Mouse (Mus musculus): Measurements from ENCODE around the gene Pald1. TPM values are rescaled to one million over a fixed set of nuclear protein-coding genes. Genes with fewer than 3 reads are reported as not detected.

Gene Pald1
- total RNA-seq, 1 experiment from 2014 or later = 24.0 TPM

- no peak for DNase-seq
Observed at GRCm38 (mm10) chr10:61369755-61370154, 13.6 kb downstream of the Pald1 start.

DNA sequence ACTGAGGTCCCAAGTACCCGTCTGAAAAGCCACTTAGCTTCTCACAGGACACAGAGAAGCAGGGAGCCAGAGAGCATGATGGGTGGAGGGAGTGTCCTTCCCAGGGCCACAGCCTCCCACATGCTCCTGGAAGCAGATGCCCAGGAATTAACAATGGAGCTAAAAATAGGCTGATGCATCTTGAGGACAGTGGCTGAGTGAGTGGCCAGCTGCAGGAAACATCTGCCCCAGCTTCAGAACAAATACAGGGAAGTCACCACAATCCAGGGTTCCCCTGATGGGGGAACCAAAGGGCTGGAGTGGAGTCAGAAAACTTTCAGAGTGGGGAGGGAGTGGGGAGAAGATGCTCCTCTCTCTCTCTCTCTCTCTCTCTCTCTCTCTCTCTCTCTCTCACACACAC is 17.4 kb downstream of the Pald1 start:
- no peak for DNase-seq

DNA sequence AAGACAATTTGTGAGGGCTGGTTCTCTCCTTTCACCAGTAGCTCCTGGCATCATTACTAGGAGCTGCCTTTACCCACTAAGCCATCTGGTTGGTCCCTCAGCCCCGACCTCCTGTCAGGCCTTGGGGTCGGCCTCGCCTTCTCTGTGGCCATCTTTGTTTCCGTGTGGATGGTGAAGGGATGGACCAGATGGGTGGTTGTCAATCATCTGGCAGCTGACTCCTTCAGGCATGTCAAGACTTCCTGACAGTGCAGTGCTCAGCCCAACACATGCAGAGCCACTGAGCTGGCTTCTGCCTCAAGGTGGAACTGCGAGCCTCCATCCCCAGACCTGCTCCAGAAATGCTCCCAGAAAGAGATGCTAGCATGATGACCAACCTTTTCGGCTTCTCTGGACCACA is 18.9 kb downstream of the Pald1 start:
- no peak for DNase-seq

DNA sequence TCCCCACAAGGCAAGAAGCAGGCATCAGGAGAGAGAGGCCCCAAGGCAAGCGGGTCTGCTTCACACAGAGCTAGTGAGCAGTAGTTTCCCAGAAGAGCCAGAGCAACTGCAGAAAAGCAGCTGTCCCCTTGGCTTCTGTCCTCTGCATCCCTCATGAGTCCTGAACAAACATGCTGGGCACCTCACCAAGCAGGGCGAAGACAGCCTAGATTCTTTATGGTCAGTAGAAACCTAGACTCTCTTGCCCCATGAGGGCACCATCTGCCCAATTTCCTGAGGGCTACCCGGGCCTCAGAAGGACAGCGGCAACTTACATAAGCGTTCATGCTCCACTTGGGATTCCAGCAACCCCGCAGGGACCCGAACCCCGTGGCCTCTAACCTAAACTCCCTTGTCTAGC is 20.3 kb downstream of the Pald1 start:
- DNase-seq = no peak

DNA sequence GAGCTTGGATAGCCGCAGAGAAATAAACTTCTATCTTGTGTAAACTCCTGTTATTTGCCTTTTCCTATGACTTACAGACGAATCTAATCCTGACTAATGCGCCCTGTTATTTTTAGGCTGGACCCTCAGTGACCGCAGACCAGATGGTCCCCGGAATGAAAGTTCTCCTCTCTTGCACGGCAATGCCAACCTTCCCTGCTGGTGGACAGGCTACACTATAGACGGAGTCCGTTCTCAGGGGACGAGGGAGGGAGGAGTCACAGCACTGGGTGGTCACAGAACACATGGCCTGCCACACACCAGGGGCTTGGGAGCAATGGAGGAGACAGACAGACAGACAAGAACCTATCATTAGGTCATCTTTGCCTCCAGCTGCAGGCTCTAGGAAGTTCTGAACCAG is 20.8 kb downstream of the Pald1 start:
- DNase-seq = no peak

DNA sequence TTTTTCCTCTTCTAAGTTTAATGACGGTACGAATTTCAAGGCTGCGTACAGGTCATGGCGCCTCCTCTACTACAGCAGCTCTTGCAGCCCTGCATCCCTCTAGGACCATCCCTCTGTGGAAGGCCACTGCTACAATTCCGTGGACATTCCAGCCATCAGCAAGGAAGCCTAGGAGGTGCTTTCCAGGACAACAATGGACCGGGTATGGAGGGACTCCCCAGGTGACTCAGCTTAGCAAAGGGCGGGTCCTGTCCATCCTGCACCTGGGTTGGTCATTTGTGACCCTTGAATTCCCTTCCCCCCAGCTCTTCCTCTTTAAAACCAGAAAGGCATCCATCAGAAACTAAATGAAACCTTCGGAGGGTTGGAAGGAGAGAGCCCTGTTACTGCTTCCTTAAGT is 22.7 kb downstream of the Pald1 start:
- no peak for DNase-seq

- DNase-seq = no peak
Observed at GRCm38 (mm10) chr10:61359411-61359810, 23.9 kb downstream of the Pald1 start.

DNA sequence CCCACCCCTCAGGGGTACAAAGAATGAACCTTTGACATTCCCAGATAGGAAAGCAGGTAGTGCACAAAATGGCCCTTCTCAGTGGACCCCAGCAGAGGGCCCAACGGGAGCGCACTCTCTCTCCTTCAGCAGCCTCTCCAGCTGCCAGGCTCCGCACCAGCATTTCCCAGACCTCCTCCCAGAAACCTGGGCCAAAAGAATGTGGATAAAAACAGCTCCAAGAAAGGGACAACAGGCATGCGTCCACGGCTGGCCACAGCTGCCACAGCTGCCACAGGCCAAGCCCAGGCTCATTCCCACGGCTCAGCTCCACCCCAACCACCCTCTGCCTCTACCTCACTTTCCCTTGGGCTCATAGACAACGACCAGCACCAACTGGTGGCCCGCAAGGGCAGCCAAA is 25.7 kb downstream of the Pald1 start:
- DNase-seq = no peak

- DNase-seq = no peak
Observed at GRCm38 (mm10) chr10:61356568-61356967, 26.8 kb downstream of the Pald1 start.

DNA sequence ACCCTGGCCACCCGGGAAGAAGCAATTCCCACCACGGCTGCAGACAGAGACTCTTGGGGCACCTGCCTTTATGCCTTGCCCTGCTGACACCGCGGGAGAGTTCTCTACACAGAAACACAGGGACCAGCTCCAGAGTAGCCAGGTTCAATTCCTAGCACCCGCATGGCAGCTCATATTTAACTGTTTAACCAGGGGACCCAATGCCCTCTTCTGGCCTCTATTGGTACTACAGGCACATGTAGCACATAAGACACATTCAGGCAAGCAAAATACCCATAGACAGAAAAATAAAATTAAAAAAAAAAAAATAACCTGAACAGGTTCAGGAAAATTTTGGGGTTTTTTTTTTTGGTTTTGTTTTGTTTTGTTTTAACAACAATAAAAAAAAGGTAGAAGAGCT is 27.2 kb downstream of the Pald1 start:
- no peak for DNase-seq

DNA sequence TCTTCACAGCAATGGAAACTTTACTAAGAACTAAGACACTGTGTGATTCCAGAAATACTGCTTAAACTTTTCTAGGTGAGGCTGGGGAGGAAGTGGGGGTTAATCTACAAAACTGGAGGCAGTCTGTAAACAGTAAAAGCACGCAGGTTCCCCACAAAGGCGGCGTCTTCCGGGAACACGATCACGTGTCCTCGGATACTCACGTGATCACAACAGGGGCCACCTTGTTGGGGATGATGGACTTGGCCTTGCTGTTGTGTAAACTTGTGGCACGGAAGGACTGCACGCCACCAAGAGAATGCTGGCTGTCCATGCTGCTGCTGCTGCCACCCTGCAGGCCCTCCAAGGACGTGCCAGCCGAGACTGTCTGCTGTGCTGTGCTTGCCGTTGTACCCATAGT is 27.7 kb downstream of the Pald1 start:
- no peak for DNase-seq

GRCm38 (mm10) chr10:61351216-61351615 is 32.1 kb downstream of the Pald1 start:
- DNase-seq = no peak

DNA sequence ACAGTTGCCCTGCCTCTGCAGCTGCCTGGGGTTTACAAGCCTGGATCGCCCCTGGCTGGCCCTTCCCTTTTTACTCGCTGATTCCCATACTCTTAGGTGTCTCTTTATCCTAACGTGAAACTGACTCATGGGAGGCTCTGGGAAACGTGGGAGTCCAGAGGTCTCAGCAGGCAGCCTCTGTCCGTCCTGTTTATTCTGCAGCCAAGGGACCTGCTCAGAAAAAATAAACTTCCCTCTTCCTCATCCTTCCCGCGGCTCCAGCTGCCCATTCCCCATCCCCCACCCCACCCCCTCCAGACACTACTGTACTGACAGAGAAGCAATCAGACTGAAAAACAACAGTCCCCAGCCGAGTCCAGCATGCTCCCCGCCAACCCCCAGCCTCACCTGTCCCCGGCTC is 37.0 kb downstream of the Pald1 start:
- DNase-seq = no peak

DNA sequence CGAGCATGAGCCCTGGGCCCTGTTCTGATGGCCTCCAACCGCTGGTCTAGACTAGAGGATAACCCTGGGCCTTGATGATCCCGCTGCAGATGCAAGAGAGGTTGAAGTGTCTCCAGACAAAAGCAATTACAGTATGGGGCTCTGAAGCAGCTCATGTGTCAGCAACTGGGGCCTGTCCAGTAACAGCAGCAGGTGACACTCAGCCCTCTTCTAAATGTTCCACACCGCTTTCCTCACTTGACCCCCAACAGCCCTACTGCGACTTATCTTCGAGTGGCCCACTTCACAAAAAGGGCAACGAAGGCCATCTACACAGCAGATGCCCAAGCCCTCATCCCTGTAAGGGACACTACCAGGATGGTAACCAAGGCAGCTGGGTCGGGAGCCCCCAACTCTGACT is 38.2 kb downstream of the Pald1 start:
- no peak for DNase-seq

GRCm38 (mm10) chr10:61343950-61344349 is 39.4 kb downstream of the Pald1 start:
- peak; percentile 78 for DNase-seq

- DNase-seq = no peak
Observed at GRCm38 (mm10) chr10:61342750-61343149, 40.6 kb downstream of the Pald1 start.

DNA sequence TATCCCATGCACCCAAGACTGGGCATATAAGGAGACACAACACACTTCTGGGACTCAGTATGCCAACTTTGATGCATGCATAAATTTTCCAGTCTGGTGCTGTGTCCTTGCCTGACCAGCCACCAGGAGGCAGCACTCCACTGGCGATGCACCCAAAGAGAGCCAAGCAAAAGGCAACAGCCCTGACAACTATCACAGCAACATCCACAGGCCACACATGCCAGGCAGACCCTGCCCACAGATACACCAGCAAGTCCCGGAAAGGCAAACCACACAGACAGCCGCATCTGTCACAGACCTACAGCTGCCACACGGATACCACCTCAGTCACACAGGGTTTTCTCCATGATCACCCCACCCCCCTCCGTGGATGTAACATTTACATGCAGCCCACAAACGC is 41.8 kb downstream of the Pald1 start:
- peak; percentile 81 for DNase-seq

DNA sequence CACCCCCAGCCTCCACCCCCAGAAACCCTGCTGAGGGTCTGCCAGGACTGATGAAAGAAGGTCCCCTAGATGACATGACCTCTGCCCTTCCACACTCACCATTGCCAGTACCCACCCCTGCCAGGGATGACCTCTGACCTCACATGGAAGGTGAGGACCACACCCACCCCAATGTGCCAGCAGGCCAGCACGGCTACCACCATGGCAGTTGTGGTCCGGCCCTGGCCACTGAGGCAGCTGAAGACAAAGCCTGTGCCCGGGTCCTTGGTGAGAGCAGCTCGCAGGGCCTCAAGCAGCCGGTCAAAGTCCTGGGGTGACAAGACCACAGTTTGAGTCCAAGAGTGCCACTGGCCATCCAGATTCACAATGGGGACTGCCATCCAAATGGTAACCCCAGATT is 42.3 kb downstream of the Pald1 start:
- DNase-seq = no peak

DNA sequence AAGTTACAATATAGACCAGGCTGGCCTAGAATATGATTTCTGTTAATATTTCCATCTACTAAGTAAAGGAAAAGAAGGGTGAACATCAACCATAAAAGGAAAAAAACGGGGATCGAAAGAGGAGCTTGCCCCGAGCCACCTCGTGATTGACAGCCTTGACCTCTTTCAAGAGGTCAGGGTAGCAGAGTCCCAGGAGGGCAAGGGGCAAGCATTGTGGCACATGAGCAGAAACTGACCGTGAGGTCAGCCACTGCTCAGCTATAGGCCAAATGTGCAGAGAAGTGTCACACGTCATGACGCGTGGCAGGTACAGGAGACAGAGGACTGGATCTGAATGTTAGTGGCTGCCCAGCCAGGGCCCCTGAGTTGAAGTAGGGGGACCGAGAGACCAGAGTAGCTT is 43.1 kb downstream of the Pald1 start:
- DNase-seq = no peak

- no peak for DNase-seq
Observed at GRCm38 (mm10) chr10:61339216-61339615, 44.1 kb downstream of the Pald1 start.

- DNase-seq = no peak
Observed at GRCm38 (mm10) chr10:61337665-61338064, 45.7 kb downstream of the Pald1 start.

DNA sequence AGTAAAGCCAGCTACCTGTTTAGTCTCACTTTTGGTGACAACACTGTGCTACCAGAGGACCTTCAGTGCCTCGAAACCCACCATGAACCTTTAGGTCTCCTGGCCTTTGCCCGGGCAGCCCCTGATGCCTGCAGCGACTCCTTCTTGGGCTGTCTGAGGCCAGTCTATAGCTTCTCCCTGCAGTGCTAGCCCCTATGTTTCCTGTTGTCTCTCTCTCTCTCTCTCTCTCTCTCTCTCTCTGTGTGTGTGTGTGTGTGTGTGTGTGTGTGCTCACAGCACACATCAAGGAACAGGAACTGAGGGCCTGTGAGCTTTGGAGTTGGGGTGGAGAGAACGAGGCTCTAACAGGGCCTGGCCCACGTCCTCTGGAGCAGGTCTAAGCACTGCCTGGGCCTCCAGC is 46.7 kb downstream of the Pald1 start:
- DNase-seq = no peak

DNA sequence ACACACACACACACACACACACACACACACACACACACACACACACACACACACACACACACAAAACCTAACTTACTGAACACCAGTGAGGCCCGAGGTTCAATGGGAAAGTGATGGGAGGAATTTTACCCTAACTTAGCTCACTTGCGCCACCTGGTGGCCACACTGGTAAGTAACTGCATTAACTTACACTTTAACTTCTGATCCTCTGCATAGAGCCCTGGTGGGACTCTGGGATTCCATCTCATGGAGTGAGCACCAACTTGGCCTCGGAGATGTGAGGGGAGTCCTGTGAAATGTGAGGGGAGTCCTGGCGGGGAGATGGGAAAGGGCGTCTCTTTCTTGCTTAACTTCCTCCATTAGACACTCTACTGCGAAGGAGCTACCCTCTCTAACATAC is 47.2 kb downstream of the Pald1 start:
- peak; percentile 87 for DNase-seq

DNA sequence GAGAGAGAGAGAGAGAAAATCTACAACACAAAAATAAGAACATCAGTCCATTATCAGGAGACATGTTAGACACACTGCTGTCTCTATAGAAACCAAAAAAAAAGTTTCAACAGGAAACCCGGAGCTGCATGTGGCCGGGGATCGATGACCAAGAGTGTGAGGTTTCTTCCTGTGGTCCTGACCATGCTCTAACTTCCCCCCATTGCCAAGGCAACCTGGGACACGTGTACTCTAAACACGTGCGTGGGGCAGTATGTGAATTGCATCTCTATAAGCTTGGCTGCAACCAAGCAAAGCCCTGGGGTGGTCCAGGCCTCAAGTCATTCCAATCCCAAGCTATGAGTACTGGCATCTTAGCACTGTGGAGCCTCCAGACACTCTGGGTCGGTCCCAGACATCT is 48.8 kb downstream of the Pald1 start:
- DNase-seq = no peak

DNA sequence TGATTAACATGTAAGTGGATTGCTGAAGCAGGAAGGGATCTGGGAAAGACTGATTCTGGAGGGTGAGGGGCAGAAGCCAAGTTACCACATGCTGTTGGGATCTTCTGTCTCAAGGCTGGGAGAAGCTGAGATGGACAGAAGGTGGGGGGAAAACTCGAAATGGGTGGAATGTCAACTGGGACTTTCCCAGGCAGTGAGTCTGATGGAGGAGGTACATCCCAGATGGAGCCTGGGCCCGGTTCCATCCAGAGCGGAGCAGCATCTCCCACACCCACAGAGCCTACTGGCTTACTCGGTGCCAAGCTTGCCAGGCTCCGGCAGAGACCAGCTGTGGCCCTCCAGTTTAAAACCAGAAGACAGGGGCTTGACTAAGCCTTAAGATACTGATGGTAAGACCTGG is 52.3 kb downstream of the Pald1 start:
- DNase-seq = peak; percentile 22

DNA sequence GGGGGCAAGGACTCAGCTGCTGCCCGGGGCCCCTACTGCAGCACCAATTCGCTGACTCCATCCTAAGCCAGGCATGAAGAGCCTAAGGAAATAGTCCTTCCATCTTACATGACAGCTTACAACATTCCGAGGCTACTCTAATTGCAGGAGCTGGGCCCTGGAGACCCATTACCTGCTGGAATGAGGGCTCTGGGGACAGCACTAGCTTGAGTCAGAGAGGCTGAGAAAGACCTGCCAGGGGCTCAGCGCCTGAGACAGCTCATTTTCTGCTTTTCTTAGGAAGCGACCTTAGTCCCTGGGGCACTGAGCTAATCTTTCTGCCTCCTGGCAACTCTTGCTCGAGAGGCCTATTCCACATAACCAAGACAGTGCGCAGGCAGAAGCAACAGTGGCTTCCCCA is 54.4 kb downstream of the Pald1 start:
- no peak for DNase-seq

Measured in adrenal gland, postnatal 25 days (tissue).